Mouse (Mus musculus) spleen, adult 2 months (tissue): ENCODE data around the gene Rasgrf2.

Experiments used
- CTCF ChIP-seq: fragments of 200-500 bp; IDR thresholded peaks from 2 replicates; pipeline ENCODE4 v1.5.1; 2011; ENCODE audit warnings: mild to moderate bottlenecking, inconsistent platforms; ENCODE audit not compliant: insufficient read depth, insufficient read length, insufficient replicate concordance; ENCODE audit errors: extremely low read depth
- POLR2A ChIP-seq: fragments of 200-500 bp; IDR thresholded peaks from 2 replicates; pipeline ENCODE4 v1.6.1; 2011; ENCODE audit warnings: low read depth, low read length, inconsistent platforms

DNA sequence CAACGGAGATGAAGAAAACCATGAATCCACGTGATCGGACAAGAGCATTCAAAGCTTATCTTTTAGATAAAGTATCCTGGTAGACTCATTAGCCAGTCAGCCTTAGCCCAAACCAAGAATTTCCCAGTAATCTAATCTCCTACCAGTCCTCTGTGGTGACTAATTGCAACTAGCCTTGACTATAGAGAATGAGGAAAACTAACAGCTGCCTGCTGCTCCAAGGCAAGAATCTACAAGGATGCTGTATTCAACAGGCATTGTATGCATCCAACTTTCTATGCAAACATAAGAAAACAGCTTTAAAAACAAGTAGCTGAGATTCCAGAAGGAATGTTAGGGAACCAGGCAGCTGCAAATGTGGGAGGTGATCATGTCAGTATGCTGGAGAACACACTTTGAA lies 149.4 kb downstream of the Rasgrf2 start:
- TF ChIP-seq CTCF: no peak
- no peak for TF ChIP-seq POLR2A
